Mouse (Mus musculus): ENCODE data around the gene Nav1.

- no peak for TF ChIP-seq CTCF (IDR thresholded peaks at IDR 0.05; ENCODE audit: extremely low read depth, insufficient read depth, insufficient read length, insufficient replicate concordance)
- TF ChIP-seq POLR2A (IDR thresholded peaks at IDR 0.05; ENCODE audit: low read depth, low read length) = no peak
These were observed 205.5 kb downstream of the Nav1 start for GRCm38 (mm10) chr1:135401452-135402110.
